Mouse (Mus musculus): Measurements from ENCODE around the gene Shank2.
A peak's percentile ranks its signal among the peaks of the same experiment; 100 is the strongest.

- TF ChIP-seq CTCF (IDR thresholded peaks at IDR 0.05) (peak; percentile 21; the same call in 1 of the 2 replicates), EP300 (IDR thresholded peaks at IDR 0.05) (no peak)
Measured at GRCm38 (mm10) chr7:144387537-144387936, 385.8 kb downstream of the Shank2 start.

All from lung, postnatal 0 days (tissue).